Mouse (Mus musculus) left cerebral cortex, adult 2 months (tissue): ENCODE measurements at regions not wholly inside any gene's neighbourhood (a gene's known extent, or its start where the extent isn't known, plus 50 kb on each side); places are given as distances from the start of the nearest gene placed in this dataset.
A peak's percentile ranks its signal among the peaks of the same experiment; 100 is the strongest.
"Not testable (repeated sequence)": the region's sequence is repeated elsewhere in the genome, so short reads cannot be mapped to it uniquely, and the experiment has no call there.

Experiments used
- DNase-seq, 2 experiments: peaks; one replicate each; pipeline ENCODE4 v3.0.0; 2021 to 2022; ENCODE audit warnings: low spot score in 2 of 2, mixed read lengths in 1 of 2; ENCODE audit errors: extremely low spot score in 1 of 2
- H3K27ac ChIP-seq: fragments of 200-600 bp; 2 replicates; pipeline ENCODE4 v1.8.1; 2022
- H3K4me3 ChIP-seq: fragments of 200-600 bp; 2 replicates; pipeline ENCODE4 v1.8.1; 2022
- CTCF ChIP-seq: fragments of 200-600 bp; IDR thresholded peaks from 2 replicates; pipeline ENCODE4 v1.8.1; 2022; ENCODE audit warnings: antibody characterized with exemption, mild to moderate bottlenecking, moderate library complexity
- intact Hi-C: fragments of 180-260 bp; cut with DNase I; formaldehyde crosslinking; loops from one replicate; pipeline ENCODE4 v1.15.1; 2025

- intact Hi-C loops: loop anchor here (5.0 kb wide), 1 partner anchor 550 kb away; no protein-coding TSS in a partner anchor
- no peak overlapping the region for H3K27ac ChIP-seq
- TF ChIP-seq CTCF: no peak
- H3K4me3 ChIP-seq: no peak overlapping the region
- DNase-seq: no peak
Measured at GRCm38 (mm10) chr3:124067538-124067937, 253.1 kb upstream of the Tram1l1 start.

- intact Hi-C loops: loop anchor here (5.0 kb wide), 1 partner anchor 551 kb away; no protein-coding TSS in a partner anchor
- no peak for DNase-seq
- no peak overlapping the region for H3K27ac ChIP-seq
- no peak overlapping the region for H3K4me3 ChIP-seq
- no peak for TF ChIP-seq CTCF
Measured at GRCm38 (mm10) chr3:124067971-124068370, 252.7 kb upstream of the Tram1l1 start.

GRCm38 (mm10) chr3:124069182-124069581 lies 251.5 kb upstream of the Tram1l1 start:
- Histone ChIP-seq H3K4me3 (no peak overlapping the region), H3K27ac (no peak overlapping the region)
- DNase-seq: no peak
- intact Hi-C loops: loop anchor here (5.0 kb wide), 1 partner anchor 552 kb away; no protein-coding TSS in a partner anchor
- no peak for TF ChIP-seq CTCF

- DNase-seq: peak; percentile 22 to 29
- intact Hi-C loops: loop anchor here (10.0 kb wide), 2 partner anchors 181 to 321 kb away; no protein-coding TSS in a partner anchor
- H3K4me3 ChIP-seq: no peak overlapping the region
- no peak for TF ChIP-seq CTCF
- H3K27ac ChIP-seq: peak overlapping the region; percentile 80
Measured at GRCm38 (mm10) chr3:124075974-124076606, 244.6 kb upstream of the Tram1l1 start.

GRCm38 (mm10) chr3:124092404-124093121 lies 228.1 kb upstream of the Tram1l1 start:
- Histone ChIP-seq H3K27ac (no peak overlapping the region), H3K4me3 (no peak overlapping the region)
- no peak for TF ChIP-seq CTCF
- intact Hi-C loops: no loop called here
- DNase-seq: no peak

- no peak for TF ChIP-seq CTCF
- Histone ChIP-seq H3K4me3 (no peak overlapping the region), H3K27ac (no peak overlapping the region)
- DNase-seq: no peak
- intact Hi-C loops: no loop called here
Measured at GRCm38 (mm10) chr3:124113995-124114394, 206.7 kb upstream of the Tram1l1 start.

GRCm38 (mm10) chr3:124156255-124156654 lies 164.4 kb upstream of the Tram1l1 start:
- no peak for DNase-seq
- Histone ChIP-seq H3K4me3 (no peak overlapping the region), H3K27ac (no peak overlapping the region)
- intact Hi-C loops: no loop called here
- TF ChIP-seq CTCF: no peak

- Histone ChIP-seq H3K4me3 (no peak overlapping the region), H3K27ac (no peak overlapping the region)
- TF ChIP-seq CTCF: no peak
- no peak for DNase-seq
- intact Hi-C loops: no loop called here
Measured at GRCm38 (mm10) chr3:124157858-124158655, 162.6 kb upstream of the Tram1l1 start.

GRCm38 (mm10) chr3:124193331-124193730 lies 127.3 kb upstream of the Tram1l1 start:
- intact Hi-C loops, H3K4me3 ChIP-seq, H3K27ac ChIP-seq, DNase-seq: not testable (repeated sequence)

GRCm38 (mm10) chr3:124200226-124200940 lies 120.3 kb upstream of the Tram1l1 start:
- DNase-seq, H3K4me3 ChIP-seq, H3K27ac ChIP-seq, intact Hi-C loops: not testable (repeated sequence)

- Histone ChIP-seq H3K4me3 (no peak overlapping the region), H3K27ac (no peak overlapping the region)
- DNase-seq: no peak
- TF ChIP-seq CTCF: no peak
- intact Hi-C loops: no loop called here
Measured at GRCm38 (mm10) chr3:124217131-124217530, 103.5 kb upstream of the Tram1l1 start.
